Mouse (Mus musculus): Measurements from ENCODE around the gene Olfr952.

Olfr952 gene

GRCm38 (mm10) chr9:39427048-39427447, at the start of gene Olfr952:
Gene Olfr952, minus strand, starts transcription at chr9:39427148.
- DNase-seq: no peak

DNA sequence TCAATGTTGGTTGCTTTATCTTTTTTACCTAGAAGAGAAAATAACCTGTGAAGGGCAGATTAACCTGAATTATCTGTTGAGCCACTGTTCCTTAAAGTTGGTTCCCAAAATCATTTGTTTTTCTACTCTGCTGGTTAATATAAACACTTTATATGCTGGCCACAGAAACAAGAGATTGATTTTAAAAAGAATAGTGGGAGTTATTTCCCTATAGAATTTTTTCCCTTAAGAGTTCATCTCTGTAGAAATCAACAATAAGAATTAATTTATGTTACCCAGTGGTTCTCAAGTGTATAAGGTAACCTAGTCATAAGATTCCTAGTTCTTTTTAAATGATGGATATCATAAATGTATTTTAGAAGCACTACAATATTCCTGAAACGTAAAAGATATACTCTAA, 44.9 kb upstream of the Olfr952 start, which contains the start of gene Olfr955:
TSS of gene Olfr955 (minus strand) at position 101 of the 400 bp plus-strand sequence.
- no peak for DNase-seq

DNA sequence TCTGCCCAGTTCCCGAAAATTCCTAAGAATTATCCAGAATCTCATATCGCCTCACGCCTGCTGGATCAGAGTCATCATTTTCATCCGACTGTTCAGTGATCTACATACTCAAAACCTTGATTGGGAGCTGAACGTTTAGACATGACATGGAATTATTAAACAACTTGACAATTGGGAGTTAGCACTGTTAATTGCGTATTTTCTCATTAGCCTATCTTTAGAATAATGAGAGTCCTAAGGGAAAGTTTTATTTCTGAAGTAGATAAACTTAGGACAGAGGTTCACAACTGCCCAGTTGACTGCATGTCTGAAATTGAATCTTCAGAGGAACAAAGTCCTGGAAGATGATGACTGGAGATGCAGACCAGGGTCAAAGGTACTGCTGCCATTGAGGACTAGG, 29.5 kb upstream of the Olfr952 start, which contains the start of gene Olfr954:
TSS of gene Olfr954 (plus strand) at position 301 of the 400 bp plus-strand sequence.
- DNase-seq: no peak

GRCm38 (mm10) chr9:39387110-39387509, 39.8 kb downstream of the Olfr952 start, which contains the start of gene Olfr951:
Gene Olfr951, plus strand, starts transcription at chr9:39387410.
- DNase-seq: no peak
